24 mouse cellular contexts compared by ENCODE assay signal in genomic region chr3:89499696-89500095, GRCm38 (mm10). TPM values are rescaled to one million over a fixed set of nuclear protein-coding genes. Genes with fewer than 3 reads are reported as not detected.
DNase-seq lines count a peak whose midpoint lies in the region; ATAC-seq and TF ChIP-seq lines count a peak whose summit lies in the region.
"Had no signal": no experiment of that assay in that cellular context is flagged by ENCODE, and none has a peak within 500 bp of the region (broad histone marks: within the 10 kb centered on the region; RNA-seq: fewer than 3 reads in every experiment).

No protein-coding gene starts in this region.

- no peak for DNase-seq in kidney, postnatal 0 days (ENCODE audit: low spot score)
- no peak for DNase-seq in kidney, adult 18-20 months
- peak; percentile 42 for DNase-seq in ES-CJ7 (ENCODE audit: low read depth, low spot score)
- DNase-seq in Muller cell, postnatal 12 days (ENCODE audit: inconsistent ontology term): peak; percentile 40
- peak; percentile 58 for DNase-seq in ZHBTc4 (ENCODE audit: low read depth, low spot score)
- DNase-seq in midbrain, embryonic 11.5 days (ENCODE audit: low spot score, missing footprints): no peak
- DNase-seq in testis, postnatal 14 days (ENCODE audit: low spot score): no peak
- no peak for DNase-seq in layer of hippocampus, adult 2 months (ENCODE audit: low spot score in 2 of 2)
- DNase-seq: adrenal gland, adult 2 months; adrenal gland, postnatal 10 days; adrenal gland, postnatal 25 days; B cell, adult 2 months; cerebellum, adult 11 months; cerebellum, adult 18-20 months; cerebellum, adult 9-10 months; cerebellum, postnatal 10 days; cerebellum, postnatal 25 days; forebrain, postnatal 0 days had no signal

- no peak overlapping the region for H3K27ac ChIP-seq in kidney, postnatal 0 days
- no peak overlapping the region for H3K27ac ChIP-seq in midbrain, embryonic 11.5 days (ENCODE audit: low read depth, low read length)
- H3K27ac ChIP-seq in layer of hippocampus, adult 2 months: no peak overlapping the region
- H3K27ac ChIP-seq: embryonic facial prominence, embryonic 10.5 days; embryonic facial prominence, embryonic 12.5 days; forebrain, embryonic 13.5 days; forebrain, embryonic 15.5 days had no signal

- no peaks in the 10 kb centered on the region for H3K36me3 ChIP-seq in kidney, postnatal 0 days (ENCODE audit: insufficient read depth, low read length)
- no peaks in the 10 kb centered on the region for H3K36me3 ChIP-seq in midbrain, embryonic 11.5 days (ENCODE audit: control insufficient read depth, insufficient read depth, low read length)
- H3K36me3 ChIP-seq: embryonic facial prominence, embryonic 10.5 days; embryonic facial prominence, embryonic 12.5 days; forebrain, embryonic 15.5 days had no signal

- no peak for TF ChIP-seq CTCF in kidney, postnatal 0 days (IDR thresholded peaks at IDR 0.05; ENCODE audit: low read depth)
- TF ChIP-seq CTCF in layer of hippocampus, adult 2 months (conservative IDR thresholded peaks at IDR 0.05): no peak

- no peaks in the 10 kb centered on the region for H3K4me1 ChIP-seq in kidney, postnatal 0 days (replicated peaks; ENCODE audit: insufficient read depth, low read length)
- H3K4me1 ChIP-seq in midbrain, embryonic 11.5 days (ENCODE audit: control insufficient read depth, insufficient read depth, low read length): no peaks in the 10 kb centered on the region
- H3K4me1 ChIP-seq: embryonic facial prominence, embryonic 12.5 days; forebrain, embryonic 13.5 days; forebrain, embryonic 15.5 days had no signal

- no peak overlapping the region for H3K9ac ChIP-seq in kidney, postnatal 0 days (ENCODE audit: low read depth, low read length)
- H3K9ac ChIP-seq in midbrain, embryonic 11.5 days (ENCODE audit: low read length): no peak overlapping the region
- H3K9ac ChIP-seq: embryonic facial prominence, embryonic 12.5 days; forebrain, embryonic 13.5 days; forebrain, embryonic 15.5 days; forebrain, postnatal 0 days had no signal

- WGBS in kidney, postnatal 0 days: 44% methylated on average over 7 of the region's 7 CpGs
- WGBS in midbrain, embryonic 11.5 days: 43% methylated on average over 7 of the region's 7 CpGs

- ATAC-seq in kidney, postnatal 0 days (replicated peaks; ENCODE audit: low FRiP score, low read depth): peak; percentile 40; the same call in 1 of the 2 replicates
- ATAC-seq in midbrain, embryonic 11.5 days (ENCODE audit: low FRiP score): no peak
- ATAC-seq: CD4-positive, CD25-positive, alpha-beta regulatory T cell, adult 4 months; forebrain, embryonic 13.5 days; forebrain, embryonic 15.5 days; forebrain, postnatal 0 days had no signal

- no peaks in the 10 kb centered on the region for H3K27me3 ChIP-seq in kidney, postnatal 0 days (ENCODE audit: insufficient read depth, low read length)
- H3K27me3 ChIP-seq in midbrain, embryonic 11.5 days (ENCODE audit: control insufficient read depth, insufficient read depth, low read length): no peaks in the 10 kb centered on the region
- H3K27me3 ChIP-seq: embryonic facial prominence, embryonic 12.5 days; forebrain, embryonic 13.5 days; forebrain, embryonic 15.5 days had no signal

- no peak overlapping the region for H3K4me3 ChIP-seq in kidney, postnatal 0 days (replicated peaks; ENCODE audit: low read depth, low read length)
- H3K4me3 ChIP-seq in midbrain, embryonic 11.5 days (ENCODE audit: low read depth, low read length): no peak overlapping the region
- H3K4me3 ChIP-seq in layer of hippocampus, adult 2 months: no peak overlapping the region
- H3K4me3 ChIP-seq: embryonic facial prominence, embryonic 10.5 days; embryonic facial prominence, embryonic 12.5 days; forebrain, embryonic 13.5 days; forebrain, embryonic 15.5 days had no signal

- H3K4me2 ChIP-seq in kidney, postnatal 0 days (ENCODE audit: low read length): no peak overlapping the region
- H3K4me2 ChIP-seq in midbrain, embryonic 11.5 days: no peak overlapping the region
- H3K4me2 ChIP-seq: embryonic facial prominence, embryonic 12.5 days; forebrain, embryonic 13.5 days; forebrain, embryonic 15.5 days had no signal

- H3K9me3 ChIP-seq in kidney, postnatal 0 days (replicated peaks; ENCODE audit: low read length): no peaks in the 10 kb centered on the region
- H3K9me3 ChIP-seq in midbrain, embryonic 11.5 days (ENCODE audit: control insufficient read depth, low read length): no peaks in the 10 kb centered on the region
- H3K9me3 ChIP-seq: embryonic facial prominence, embryonic 12.5 days; forebrain, embryonic 15.5 days had no signal

RNA-seq across cellular contexts. Expression of gene Kcnn3, which starts 20.3 kb away (rescaled TPM):
- polyA plus RNA-seq in kidney, postnatal 0 days (2015; fragmentation: Nextera tagmentation; extraction: Ambion mirVana): 1.4 and 1.6 TPM in 2 replicates
- 1.3 and 1.4 TPM in 2 replicates for polyA plus RNA-seq in midbrain, embryonic 11.5 days (2014; fragmentation: Nextera tagmentation; extraction: Ambion mirVana)
- 10 to 100 TPM; 25.6 to 29.1 TPM for total RNA-seq in layer of hippocampus, adult 2 months (2021)
- total RNA-seq: CH12.LX had no signal
- polyA plus RNA-seq: CD4-positive, CD25-positive, alpha-beta regulatory T cell, adult 4 months had no signal

RNA-seq across cellular contexts. Expression of gene Pmvk, which starts 45.4 kb away (rescaled TPM):
- 52.7 and 54.5 TPM in 2 replicates for polyA plus RNA-seq in kidney, postnatal 0 days (2015; fragmentation: Nextera tagmentation; extraction: Ambion mirVana)
- polyA plus RNA-seq in midbrain, embryonic 11.5 days (2014; fragmentation: Nextera tagmentation; extraction: Ambion mirVana): 67.1 and 69.7 TPM in 2 replicates
- total RNA-seq in layer of hippocampus, adult 2 months (2021): 10 to 100 TPM; 30.1 to 30.3 TPM

Comparison
In these comparisons a context has a peak if more than half of its experiments do, and no peak if none do; other contexts are left out.
1. DNase-seq: peak in ES-CJ7 (single experiment), Muller cell, postnatal 12 days (single experiment) and ZHBTc4 (single experiment); none in kidney, postnatal 0 days (single experiment), kidney, adult 18-20 months (single experiment), midbrain, embryonic 11.5 days (single experiment), testis, postnatal 14 days (single experiment) and layer of hippocampus, adult 2 months (0 of 2).